Mouse (Mus musculus) limb, embryonic 15.5 days (tissue): ENCODE data around the gene Tarbp1. TPM values are rescaled to one million over a fixed set of nuclear protein-coding genes. Genes with fewer than 3 reads are reported as not detected.

Source experiments
- ATAC-seq: fragments of 200-750 bp; cut with Nextera tagmentation; 2 replicates; pipeline ENCODE4 v1.8.0; 2017; ENCODE audit warnings: low read depth, moderate TSS enrichment; ENCODE audit not compliant: insufficient number of reproducible peaks, low FRiP score, low TSS enrichment
- H3K27ac ChIP-seq: fragments of 300-500 bp; sonication (generic); 2 replicates; pipeline ENCODE4 v1.5.1; 2015; ENCODE audit warnings: moderate library complexity, mild to moderate bottlenecking, inconsistent platforms
- H3K27me3 ChIP-seq: fragments of 300-500 bp; sonication (generic); 2 replicates; pipeline ENCODE4 v1.6.1; 2015; ENCODE audit warnings: inconsistent platforms
- H3K36me3 ChIP-seq: fragments of 300-500 bp; sonication (generic); 2 replicates; pipeline ENCODE4 v1.6.1; 2015; ENCODE audit warnings: inconsistent platforms
- H3K4me1 ChIP-seq: fragments of 300-500 bp; sonication (generic); 2 replicates; pipeline ENCODE4 v1.6.1; 2015; ENCODE audit warnings: inconsistent platforms
- H3K4me2 ChIP-seq: fragments of 300-500 bp; sonication (generic); 2 replicates; pipeline ENCODE4 v1.6.1; 2015; ENCODE audit warnings: mild to moderate bottlenecking, inconsistent platforms
- H3K4me3 ChIP-seq: fragments of 300-500 bp; sonication (generic); 2 replicates; pipeline ENCODE4 v1.5.1; 2015; ENCODE audit warnings: mild to moderate bottlenecking, inconsistent platforms
- H3K9ac ChIP-seq: fragments of 300-500 bp; sonication (generic); 2 replicates; pipeline ENCODE4 v1.6.1; 2015; ENCODE audit warnings: inconsistent platforms
- H3K9me3 ChIP-seq: fragments of 300-500 bp; sonication (generic); 2 replicates; pipeline ENCODE4 v1.6.1; 2016; ENCODE audit warnings: inconsistent platforms
- WGBS: fragments of 180-500 bp; shearing (Covaris S2); methylation state at CpG from one replicate; pipeline ENCODE4 v1.1.7; 2015; 5-methylcytosine and 5-hydroxymethylcytosine counted together
- polyA plus RNA-seq: library from polyadenylated mRNA; unstranded; fragments of >200 nt; fragmentation: Nextera tagmentation; extraction: Ambion mirVana; gene quantifications from 2 replicates; pipeline ENCODE4 v1.2.1, GENCODE M21; 2015

The Tarbp1 gene
- polyA plus RNA-seq, 1 experiment from 2014 or later: 2.5 TPM

DNA sequence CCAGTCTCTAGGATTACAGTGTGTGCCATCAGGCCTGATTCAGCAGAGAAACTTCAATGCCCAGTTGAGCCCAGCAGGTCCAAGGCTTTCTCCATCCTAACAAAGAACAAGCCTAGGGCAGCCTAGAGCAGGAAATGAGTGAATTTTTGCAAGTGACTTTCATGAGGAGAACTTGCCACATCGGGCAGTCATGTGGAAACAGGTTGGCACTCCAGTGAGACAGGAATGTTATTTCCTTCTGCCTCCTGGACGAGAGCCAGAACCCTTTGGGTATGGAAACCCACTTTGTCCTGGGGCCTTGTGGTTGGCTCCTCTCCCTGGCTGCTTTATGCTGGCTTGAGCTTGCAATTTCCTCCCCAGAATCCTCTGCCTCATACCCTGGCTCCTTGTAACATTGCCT, 83.3 kb downstream of the Tarbp1 start:
- Histone ChIP-seq H3K27ac (no peak overlapping the region), H3K4me2 (no peak overlapping the region), H3K9me3 (no peaks in the 10 kb centered on the region), H3K27me3 (no peaks in the 10 kb centered on the region), H3K4me3 (no peak overlapping the region), H3K4me1 (peaks cover 4% of the 10 kb centered on the region; the same call in 1 of the 2 replicates), H3K9ac (no peak overlapping the region), H3K36me3 (no peaks in the 10 kb centered on the region)
- ATAC-seq: 0 out of 2 replicates have a peak, but pooled peaks have one; percentile 58
- 44% methylated on average over 2 of the region's 2 CpGs for WGBS

DNA sequence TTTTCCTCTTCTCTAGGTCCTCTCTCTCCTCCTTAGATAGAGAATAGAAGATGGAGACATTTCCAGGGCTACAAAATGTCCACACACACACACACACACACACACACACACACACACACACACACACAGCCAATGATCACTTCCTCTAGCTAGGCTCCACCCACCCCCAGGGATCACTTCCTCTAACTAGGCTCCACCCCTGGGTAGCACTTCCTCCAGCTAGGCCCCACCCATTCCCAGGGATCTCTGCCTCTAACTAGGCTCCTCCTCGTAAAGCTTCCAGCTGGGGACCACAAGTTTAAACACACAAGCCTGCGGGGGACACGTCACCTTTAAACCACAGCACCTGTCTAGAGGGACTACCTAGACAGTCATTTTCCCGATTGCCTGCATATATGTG, 87.3 kb downstream of the Tarbp1 start:
- Histone ChIP-seq H3K9ac (no peak overlapping the region), H3K4me1 (peaks cover 4% of the 10 kb centered on the region; the same call in 1 of the 2 replicates), H3K27me3 (no peaks in the 10 kb centered on the region), H3K4me2 (no peak overlapping the region), H3K36me3 (no peaks in the 10 kb centered on the region), H3K27ac (no peak overlapping the region), H3K9me3 (no peaks in the 10 kb centered on the region), H3K4me3 (no peak overlapping the region)
- 76% methylated on average over 4 of the region's 4 CpGs for WGBS
- ATAC-seq: no peak

DNA sequence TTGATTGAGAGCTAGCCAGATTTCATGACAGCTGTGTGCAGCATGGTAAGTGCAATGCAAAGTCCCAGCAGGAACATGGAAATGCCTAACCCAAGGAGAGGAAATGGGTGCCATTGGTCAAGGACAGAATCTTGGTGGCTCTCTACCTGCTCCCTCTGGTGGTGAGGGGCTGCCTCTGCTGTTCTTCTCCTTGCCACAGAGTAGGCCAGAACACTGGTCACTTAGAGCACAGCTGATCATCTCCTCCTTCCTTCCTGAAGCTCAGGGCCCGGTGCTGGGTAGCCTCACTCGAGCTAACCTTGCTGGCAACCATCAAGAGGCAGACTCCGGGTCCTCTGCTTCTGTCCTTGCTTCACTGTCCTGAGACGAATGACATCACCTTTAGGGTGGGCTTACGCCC, 92.1 kb downstream of the Tarbp1 start:
- no peak overlapping the region for H3K4me3 ChIP-seq
- no peak for ATAC-seq
- 58% methylated on average over 5 of the region's 5 CpGs for WGBS
- H3K4me2 ChIP-seq: no peak overlapping the region
- no peaks in the 10 kb centered on the region for H3K4me1 ChIP-seq
- H3K27ac ChIP-seq: no peak overlapping the region
- no peaks in the 10 kb centered on the region for H3K36me3 ChIP-seq
- no peak overlapping the region for H3K9ac ChIP-seq
- H3K9me3 ChIP-seq: no peaks in the 10 kb centered on the region
- no peaks in the 10 kb centered on the region for H3K27me3 ChIP-seq

DNA sequence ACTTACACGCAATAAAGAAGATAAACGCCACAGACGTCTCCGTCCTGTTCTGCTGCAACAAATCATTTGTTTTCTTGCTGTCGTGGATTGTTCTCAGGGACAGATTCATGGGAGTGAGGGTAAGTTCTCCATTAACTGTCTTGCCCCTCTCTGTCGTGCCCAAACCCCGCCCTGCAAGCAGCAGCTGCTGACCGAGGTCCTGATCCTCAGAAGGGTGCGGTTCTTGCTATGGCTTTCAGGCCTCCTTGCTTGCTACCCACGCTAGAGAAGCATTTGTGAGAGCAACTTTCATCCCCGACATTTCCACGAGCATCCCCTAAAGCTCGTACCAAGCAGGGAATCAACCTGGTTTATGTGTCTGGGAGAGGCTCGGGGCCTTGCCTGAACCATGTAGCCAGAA, 92.6 kb downstream of the Tarbp1 start:
- H3K4me1 ChIP-seq: no peaks in the 10 kb centered on the region
- WGBS: 38% methylated on average over 14 of the region's 14 CpGs
- no peak overlapping the region for H3K4me2 ChIP-seq
- H3K36me3 ChIP-seq: no peaks in the 10 kb centered on the region
- no peak overlapping the region for H3K27ac ChIP-seq
- H3K27me3 ChIP-seq: 0 out of 2 replicates have a peak, but pooled peaks cover under 1% of the 10 kb centered on the region
- no peak overlapping the region for H3K9ac ChIP-seq
- H3K4me3 ChIP-seq: no peak overlapping the region
- ATAC-seq: no peak
- H3K9me3 ChIP-seq: no peaks in the 10 kb centered on the region

DNA sequence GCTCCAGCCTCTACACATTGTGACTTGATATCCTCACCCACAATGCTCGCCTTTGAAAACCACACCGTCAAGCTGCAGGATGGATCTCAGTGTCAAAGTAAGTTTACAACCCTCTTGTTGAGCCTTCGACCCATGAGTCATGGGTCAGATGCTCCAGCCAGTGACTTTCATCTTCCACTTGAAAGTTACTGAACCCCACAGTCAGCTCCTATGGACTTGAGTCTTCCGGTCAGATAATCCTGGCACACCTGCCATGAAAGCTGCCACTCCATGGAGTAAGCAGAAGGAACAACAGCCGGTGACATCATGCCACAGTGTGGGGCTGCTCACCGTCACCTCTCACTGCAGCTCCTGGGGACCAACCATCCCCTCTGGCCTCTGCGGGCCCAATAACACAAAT, 93.6 kb downstream of the Tarbp1 start:
- no peak overlapping the region for H3K4me3 ChIP-seq
- H3K9ac ChIP-seq: no peak overlapping the region
- H3K27ac ChIP-seq: no peak overlapping the region
- H3K27me3 ChIP-seq: peaks cover 6% of the 10 kb centered on the region; the same call in 1 of the 2 replicates
- H3K4me1 ChIP-seq: no peaks in the 10 kb centered on the region
- 81% methylated on average over 7 of the region's 7 CpGs for WGBS
- no peaks in the 10 kb centered on the region for H3K9me3 ChIP-seq
- ATAC-seq: no peak
- H3K36me3 ChIP-seq: no peaks in the 10 kb centered on the region
- no peak overlapping the region for H3K4me2 ChIP-seq

DNA sequence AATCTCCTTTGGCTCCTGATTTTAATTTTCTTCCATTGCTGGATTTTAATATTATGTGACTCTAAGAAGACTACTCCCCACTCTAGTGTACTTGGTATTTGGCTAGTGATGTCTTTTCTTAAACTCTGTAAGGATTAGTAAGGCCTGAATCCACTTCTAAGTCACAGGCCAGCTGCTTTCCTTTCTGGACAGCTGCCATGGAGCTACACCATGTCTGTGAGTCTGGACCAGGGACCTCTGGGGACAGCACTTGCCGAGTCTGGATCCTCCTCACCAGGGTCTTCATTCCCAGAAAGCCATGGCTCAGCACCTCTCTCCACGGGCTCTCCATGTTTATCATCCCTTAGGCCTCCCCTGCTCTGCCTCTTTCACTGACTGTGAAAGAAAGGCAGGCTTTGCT, 94.7 kb downstream of the Tarbp1 start:
- H3K27me3 ChIP-seq: peaks cover 9% of the 10 kb centered on the region
- no peaks in the 10 kb centered on the region for H3K4me1 ChIP-seq
- WGBS: 46% methylated on average over 2 of the region's 2 CpGs
- no peak overlapping the region for H3K9ac ChIP-seq
- H3K4me2 ChIP-seq: no peak overlapping the region
- H3K27ac ChIP-seq: no peak overlapping the region
- no peak overlapping the region for H3K4me3 ChIP-seq
- ATAC-seq: no peak
- no peaks in the 10 kb centered on the region for H3K36me3 ChIP-seq
- no peaks in the 10 kb centered on the region for H3K9me3 ChIP-seq

DNA sequence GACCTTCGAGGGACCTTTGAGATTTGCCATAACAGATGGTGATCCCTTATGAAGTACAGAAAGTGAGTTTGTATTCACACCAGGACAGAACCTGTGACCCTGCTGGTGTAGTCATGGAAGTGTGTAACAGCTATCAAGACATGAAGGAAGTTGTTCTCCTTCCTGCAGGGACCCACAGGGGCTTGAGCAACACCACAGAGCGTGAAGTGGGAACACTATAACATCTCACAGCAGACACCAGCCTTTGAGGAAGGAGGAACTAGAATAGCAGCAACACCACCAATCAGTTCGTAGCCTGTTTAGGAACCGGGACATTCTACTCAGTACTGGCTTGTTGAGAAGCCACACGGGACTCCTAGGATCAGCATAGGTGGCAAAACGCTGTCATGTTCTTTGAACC, 95.3 kb downstream of the Tarbp1 start:
- H3K4me2 ChIP-seq: no peak overlapping the region
- 88% methylated on average over 6 of the region's 6 CpGs for WGBS
- no peaks in the 10 kb centered on the region for H3K36me3 ChIP-seq
- H3K4me1 ChIP-seq: no peaks in the 10 kb centered on the region
- no peak overlapping the region for H3K27ac ChIP-seq
- no peak overlapping the region for H3K4me3 ChIP-seq
- no peaks in the 10 kb centered on the region for H3K9me3 ChIP-seq
- no peak overlapping the region for H3K9ac ChIP-seq
- H3K27me3 ChIP-seq: peaks cover 9% of the 10 kb centered on the region
- no peak for ATAC-seq

Other genes starting within 250 kb of the Tarbp1 start
- 1.4 and 1.9 TPM in 2 replicates for gene Slc35f3, start 176.5 kb downstream of the Tarbp1 start, polyA plus RNA-seq
- gene Coa6, start 52.5 kb downstream of the Tarbp1 start, polyA plus RNA-seq: 44.0 and 47.5 TPM in 2 replicates
- 11.0 and 12.8 TPM in 2 replicates for gene Irf2bp2, start 118.9 kb upstream of the Tarbp1 start, polyA plus RNA-seq